Mouse (Mus musculus) duodenum, adult 2 months (tissue): ENCODE data around the gene 4921511C20Rik. TPM values are rescaled to one million over a fixed set of nuclear protein-coding genes. Genes with fewer than 3 reads are reported as not detected.

Experiments
- polyA plus RNA-seq: library from polyadenylated mRNA; depleted of rRNA; stranded (reverse); fragments of >200 nt; gene quantifications from 2 replicates; pipeline ENCODE4 v1.2.3, GENCODE M21; 2012; ENCODE audit warnings: low replicate concordance; rRNA removed

The 4921511C20Rik gene
- not detected in 2 replicates for polyA plus RNA-seq

GRCm38 (mm10) chrX:127393993-127394392 lies at the start of gene 4921511C20Rik:
TSS of gene 4921511C20Rik (plus strand) at chrX:127394293.

